Mouse (Mus musculus) urinary bladder, postnatal 36 days (tissue): ENCODE results near the gene Mindy4.
A peak's percentile ranks its signal among the peaks of the same experiment; 100 is the strongest.
"Not testable (repeated sequence)": the region's sequence is repeated elsewhere in the genome, so short reads cannot be mapped to it uniquely, and the experiment has no call there.

Experiments used
- DNase-seq, 2 experiments: peaks; one replicate each; pipeline ENCODE4 v3.0.0; 2022; ENCODE audit warnings: low spot score in 2 of 2, mixed read lengths in 1 of 2

The Mindy4 gene

GRCm38 (mm10) chr6:55202913-55203910 is at the start of gene Mindy4:
Gene Mindy4 (plus strand): TSS chr6:55203383.
- peak; percentile 81 to 91 for DNase-seq

GRCm38 (mm10) chr6:55159256-55159655 is 43.9 kb upstream of the Mindy4 start:
- DNase-seq: no peak

GRCm38 (mm10) chr6:55161311-55161761 is 41.8 kb upstream of the Mindy4 start:
- DNase-seq: no peak

- DNase-seq: no peak
These were observed 40.1 kb upstream of the Mindy4 start for GRCm38 (mm10) chr6:55163046-55163584.

GRCm38 (mm10) chr6:55166777-55167463 is 36.3 kb upstream of the Mindy4 start:
- peak; percentile 66 to 67 for DNase-seq

GRCm38 (mm10) chr6:55169818-55170217 is 33.4 kb upstream of the Mindy4 start:
- no peak for DNase-seq

- no peak for DNase-seq
These were observed 31.5 kb upstream of the Mindy4 start for GRCm38 (mm10) chr6:55171638-55172037.

- no peak for DNase-seq
These were observed 30.0 kb upstream of the Mindy4 start for GRCm38 (mm10) chr6:55173171-55173570.

GRCm38 (mm10) chr6:55173941-55174349 is 29.2 kb upstream of the Mindy4 start:
- DNase-seq: no peak

GRCm38 (mm10) chr6:55174741-55175181 is 28.4 kb upstream of the Mindy4 start, which contains the start of gene Inmt:
Gene Inmt (minus strand): TSS chr6:55175043.
- no peak for DNase-seq

- peak; percentile 29 to 51 for DNase-seq
These were observed 27.7 kb upstream of the Mindy4 start for GRCm38 (mm10) chr6:55175456-55175855.

- peak; percentile 46 to 59 for DNase-seq
These were observed 27.3 kb upstream of the Mindy4 start for GRCm38 (mm10) chr6:55175892-55176291.

- no peak for DNase-seq
These were observed 26.0 kb upstream of the Mindy4 start for GRCm38 (mm10) chr6:55177060-55177732.

GRCm38 (mm10) chr6:55179560-55179959 is 23.6 kb upstream of the Mindy4 start:
- no peak for DNase-seq

GRCm38 (mm10) chr6:55182655-55183430 is 20.3 kb upstream of the Mindy4 start:
- no peak for DNase-seq

- DNase-seq: not testable (repeated sequence)
These were observed 15.4 kb upstream of the Mindy4 start for GRCm38 (mm10) chr6:55187827-55188226.

- no peak for DNase-seq
These were observed 13.8 kb upstream of the Mindy4 start for GRCm38 (mm10) chr6:55189406-55189805.

GRCm38 (mm10) chr6:55191537-55191936 is 11.6 kb upstream of the Mindy4 start:
- no peak for DNase-seq

GRCm38 (mm10) chr6:55193171-55193570 is 10.0 kb upstream of the Mindy4 start:
- no peak for DNase-seq

GRCm38 (mm10) chr6:55199047-55199446 is 4.1 kb upstream of the Mindy4 start:
- peak; percentile 46 to 58 for DNase-seq

- DNase-seq: no peak
These were observed 748 bp downstream of the Mindy4 start for GRCm38 (mm10) chr6:55203931-55204330.
